Mouse (Mus musculus) E14TG2a.4 (cell line): ENCODE results near the gene Chit1.

Source experiments
- H3K27me3 ChIP-seq: 2 replicates; pipeline ENCODE4 v1.6.1; 2014; ENCODE audit warnings: low read length, control low read depth; ENCODE audit not compliant: insufficient read depth
- H3K36me3 ChIP-seq: 2 replicates; pipeline ENCODE4 v1.6.1; 2014; ENCODE audit warnings: low read length, control low read depth; ENCODE audit not compliant: insufficient read depth
- H3K4me1 ChIP-seq: replicated peaks from 2 replicates; pipeline ENCODE4 v1.6.1; 2014; ENCODE audit warnings: low read depth, low read length, control low read depth
- H3K4me3 ChIP-seq: replicated peaks from 2 replicates; pipeline ENCODE4 v1.5.1; 2014; ENCODE audit warnings: mild to moderate bottlenecking, low read length
- H3K9me3 ChIP-seq: 2 replicates; pipeline ENCODE4 v1.6.1; 2014; ENCODE audit warnings: low read length, control low read depth
- CTCF ChIP-seq: conservative IDR thresholded peaks from 2 replicates; pipeline ENCODE4 v1.5.1; 2014; ENCODE audit warnings: low read length
- NANOG ChIP-seq: IDR thresholded peaks from 2 replicates; pipeline ENCODE4 v1.6.1; 2014; ENCODE audit warnings: borderline replicate concordance, low read length, mixed read lengths
- POU5F1 ChIP-seq: IDR thresholded peaks from 2 replicates; pipeline ENCODE4 v1.6.1; 2014; ENCODE audit warnings: low read length, borderline replicate concordance

Gene Chit1

DNA sequence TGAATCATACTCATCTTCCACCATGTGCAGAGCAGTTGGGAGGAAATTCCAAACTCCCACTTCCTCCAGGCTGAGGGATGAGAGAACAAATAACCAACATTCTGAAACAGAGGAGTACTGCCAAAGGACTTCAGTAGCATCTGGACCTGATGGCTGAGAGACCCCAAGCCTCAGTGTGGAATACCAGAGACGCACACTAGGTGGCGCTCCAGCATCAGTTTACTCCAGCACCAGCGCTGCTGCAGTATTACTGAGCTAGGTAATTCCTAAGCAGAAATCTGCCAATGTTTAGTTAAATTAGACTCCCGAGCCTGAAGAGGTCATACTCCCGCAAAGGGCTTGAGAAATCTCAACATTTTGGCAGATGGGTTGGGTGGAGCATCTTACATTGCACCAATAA, 9.1 kb downstream of the Chit1 start:
- no peak for TF ChIP-seq NANOG
- TF ChIP-seq CTCF = peak; percentile 91
- H3K27me3 ChIP-seq = no peaks in the 10 kb centered on the region
- peaks cover 10% of the 10 kb centered on the region for H3K9me3 ChIP-seq
- no peak overlapping the region for H3K4me3 ChIP-seq
- H3K4me1 ChIP-seq = peaks cover 16% of the 10 kb centered on the region
- no peaks in the 10 kb centered on the region for H3K36me3 ChIP-seq

- H3K36me3 ChIP-seq = no peaks in the 10 kb centered on the region
- peak; percentile 83 for TF ChIP-seq CTCF
- no peak for TF ChIP-seq NANOG
- no peak for TF ChIP-seq POU5F1
- no peaks in the 10 kb centered on the region for H3K4me1 ChIP-seq
- H3K4me3 ChIP-seq = no peak overlapping the region
- H3K9me3 ChIP-seq = peaks cover 10% of the 10 kb centered on the region
- no peaks in the 10 kb centered on the region for H3K27me3 ChIP-seq
These were observed 11.2 kb downstream of the Chit1 start for GRCm38 (mm10) chr1:134122195-134122594.

GRCm38 (mm10) chr1:134133316-134133715, 22.3 kb downstream of the Chit1 start:
- Histone ChIP-seq H3K4me3 (no peak overlapping the region), H3K27me3 (peaks cover 4% of the 10 kb centered on the region; the same call in 1 of the 2 replicates), H3K36me3 (no peaks in the 10 kb centered on the region), H3K9me3 (no peaks in the 10 kb centered on the region), H3K4me1 (no peaks in the 10 kb centered on the region)
- TF ChIP-seq NANOG (no peak), POU5F1 (no peak)

- Histone ChIP-seq H3K4me3 (no peak overlapping the region), H3K36me3 (no peaks in the 10 kb centered on the region), H3K4me1 (no peaks in the 10 kb centered on the region), H3K9me3 (no peaks in the 10 kb centered on the region), H3K27me3 (peaks cover 8% of the 10 kb centered on the region)
- TF ChIP-seq NANOG (no peak), POU5F1 (no peak), CTCF (no peak)
These were observed 25.3 kb downstream of the Chit1 start for GRCm38 (mm10) chr1:134136351-134136750.

DNA sequence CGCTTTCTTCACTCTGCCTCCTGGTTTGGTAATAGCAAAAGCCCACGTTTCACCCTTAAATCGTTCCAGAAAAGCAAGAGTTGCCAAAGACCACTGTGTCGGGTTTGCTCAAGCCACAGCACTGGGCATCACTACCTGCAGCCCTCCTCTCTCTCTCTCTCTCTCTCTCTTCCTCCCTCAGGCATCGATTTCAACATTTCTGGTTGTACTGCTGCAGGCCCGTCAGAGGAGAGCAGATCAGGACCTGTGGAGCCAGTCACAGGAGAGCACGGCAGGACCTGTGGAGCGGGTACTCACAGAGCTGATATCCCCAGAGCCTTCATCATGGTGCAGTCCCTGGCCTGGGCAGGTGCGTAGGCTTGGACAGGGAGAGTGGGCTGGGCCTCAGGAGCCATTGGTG, 27.4 kb downstream of the Chit1 start:
- TF ChIP-seq POU5F1 (no peak), NANOG (no peak), CTCF (no peak)
- Histone ChIP-seq H3K4me3 (no peak overlapping the region), H3K27me3 (peaks cover 16% of the 10 kb centered on the region), H3K36me3 (no peaks in the 10 kb centered on the region), H3K4me1 (peaks cover 15% of the 10 kb centered on the region), H3K9me3 (no peaks in the 10 kb centered on the region)

DNA sequence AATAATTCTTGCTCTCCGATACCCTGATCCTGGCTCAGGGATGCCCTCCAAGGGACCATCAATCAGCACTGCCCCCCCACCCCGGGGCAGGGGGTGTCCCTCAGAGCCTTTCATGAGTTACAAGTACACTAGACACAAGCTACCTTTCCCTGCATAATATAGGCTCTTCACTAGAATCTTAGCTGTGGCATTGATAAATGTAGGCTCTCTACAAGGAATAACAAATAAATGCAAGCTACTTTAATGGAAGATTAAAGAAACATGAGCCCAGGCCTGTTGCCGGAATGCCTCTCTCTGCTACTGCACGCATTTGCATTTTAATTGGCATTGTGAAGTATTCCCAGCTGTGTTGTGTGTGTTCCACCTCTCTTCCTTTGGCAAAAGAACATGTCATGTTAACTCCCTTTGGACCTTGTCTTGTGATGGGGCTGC, 31.3 kb downstream of the Chit1 start:
- peaks cover 17% of the 10 kb centered on the region for H3K27me3 ChIP-seq
- no peaks in the 10 kb centered on the region for H3K9me3 ChIP-seq
- no peaks in the 10 kb centered on the region for H3K36me3 ChIP-seq
- TF ChIP-seq POU5F1 (no peak), CTCF (no peak), NANOG (no peak)
- no peak overlapping the region for H3K4me3 ChIP-seq
- H3K4me1 ChIP-seq = peaks cover 27% of the 10 kb centered on the region

- no peaks in the 10 kb centered on the region for H3K36me3 ChIP-seq
- peaks cover 31% of the 10 kb centered on the region for H3K4me1 ChIP-seq
- TF ChIP-seq CTCF = no peak
- TF ChIP-seq NANOG = no peak
- no peak for TF ChIP-seq POU5F1
- H3K9me3 ChIP-seq = no peaks in the 10 kb centered on the region
- H3K27me3 ChIP-seq = peaks cover 18% of the 10 kb centered on the region
- no peak overlapping the region for H3K4me3 ChIP-seq
These were observed 35.0 kb downstream of the Chit1 start for GRCm38 (mm10) chr1:134146066-134146465.

GRCm38 (mm10) chr1:134150076-134150475, 39.0 kb downstream of the Chit1 start:
- Histone ChIP-seq H3K4me1 (peaks cover 21% of the 10 kb centered on the region), H3K9me3 (0 out of 2 replicates have a peak, but pooled peaks cover 2% of the 10 kb centered on the region), H3K4me3 (no peak overlapping the region), H3K27me3 (0 out of 2 replicates have a peak, but pooled peaks cover 12% of the 10 kb centered on the region), H3K36me3 (no peaks in the 10 kb centered on the region)
- TF ChIP-seq CTCF (no peak), NANOG (no peak)

DNA sequence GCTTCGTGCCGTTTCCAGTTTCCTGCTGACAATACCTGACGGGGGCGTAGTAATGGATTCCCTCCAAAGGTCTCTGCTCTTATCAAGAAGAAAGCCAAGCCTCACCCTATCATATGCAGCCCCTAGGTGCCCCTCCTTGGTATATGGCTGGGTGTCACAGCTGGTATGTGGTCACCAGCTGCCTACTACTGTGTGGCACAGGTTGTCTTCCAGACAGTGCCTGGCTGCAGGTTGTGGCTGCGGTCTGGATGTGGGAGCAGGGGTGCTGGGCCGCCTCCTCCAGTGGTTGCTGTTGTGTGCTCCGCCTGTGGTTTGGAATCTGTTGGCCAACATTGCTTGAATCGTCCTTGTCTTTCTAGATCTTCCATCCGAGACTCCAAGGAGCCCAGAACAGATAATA, 39.7 kb downstream of the Chit1 start:
- H3K36me3 ChIP-seq = no peaks in the 10 kb centered on the region
- H3K9me3 ChIP-seq = 0 out of 2 replicates have a peak, but pooled peaks cover 3% of the 10 kb centered on the region
- TF ChIP-seq POU5F1 (no peak), CTCF (no peak), NANOG (no peak)
- 0 out of 2 replicates have a peak, but pooled peaks cover 9% of the 10 kb centered on the region for H3K27me3 ChIP-seq
- H3K4me1 ChIP-seq = peaks cover 17% of the 10 kb centered on the region
- H3K4me3 ChIP-seq = no peak overlapping the region
